Mouse (Mus musculus) hindbrain, embryonic 15.5 days (tissue): ENCODE data around the gene Mdga2. TPM values are rescaled to one million over a fixed set of nuclear protein-coding genes. Genes with fewer than 3 reads are reported as not detected.

ENCODE experiments used
- ATAC-seq: fragments of 200-750 bp; cut with Nextera tagmentation; 2 replicates; pipeline ENCODE4 v1.8.0; 2017; ENCODE audit warnings: low read depth, moderate number of reproducible peaks, moderate TSS enrichment; ENCODE audit not compliant: low FRiP score
- H3K27ac ChIP-seq: fragments of 300-500 bp; sonication (generic); replicated peaks from 2 replicates; pipeline ENCODE4 v1.5.1; 2015; ENCODE audit warnings: mild to moderate bottlenecking, inconsistent platforms
- H3K27me3 ChIP-seq: fragments of 300-500 bp; sonication (generic); 2 replicates; pipeline ENCODE4 v1.6.1; 2015; ENCODE audit warnings: control low read depth, inconsistent platforms
- H3K36me3 ChIP-seq: fragments of 300-500 bp; sonication (generic); 2 replicates; pipeline ENCODE4 v1.6.1; 2015; ENCODE audit warnings: control low read depth, inconsistent platforms
- H3K4me1 ChIP-seq: fragments of 300-500 bp; sonication (generic); replicated peaks from 2 replicates; pipeline ENCODE4 v1.6.1; 2015; ENCODE audit warnings: control low read depth, inconsistent platforms
- H3K4me2 ChIP-seq: fragments of 300-500 bp; sonication (generic); 2 replicates; pipeline ENCODE4 v1.6.1; 2015; ENCODE audit warnings: moderate library complexity, mild to moderate bottlenecking, inconsistent platforms
- H3K4me3 ChIP-seq: fragments of 300-500 bp; sonication (generic); 2 replicates; pipeline ENCODE4 v1.5.1; 2015; ENCODE audit warnings: mild to moderate bottlenecking, inconsistent platforms
- H3K9ac ChIP-seq: fragments of 300-500 bp; sonication (generic); 2 replicates; pipeline ENCODE4 v1.6.1; 2015; ENCODE audit warnings: inconsistent platforms
- H3K9me3 ChIP-seq: fragments of 300-500 bp; sonication (generic); 2 replicates; pipeline ENCODE4 v1.6.1; 2016; ENCODE audit warnings: control low read depth, inconsistent platforms
- WGBS: fragments of 180-500 bp; shearing (Covaris S2); methylation state at CpG from one replicate; pipeline ENCODE4 v1.1.7; 2015; 5-methylcytosine and 5-hydroxymethylcytosine counted together
- polyA plus RNA-seq: library from polyadenylated mRNA; unstranded; fragments of >200 nt; fragmentation: Nextera tagmentation; extraction: Ambion mirVana; gene quantifications from 2 replicates; pipeline ENCODE4 v1.2.1, GENCODE M21; 2015

Mdga2 gene
- polyA plus RNA-seq, 1 experiment from 2014 or later = 35.5 TPM

GRCm38 (mm10) chr12:67041865-67042264, 180.5 kb downstream of the Mdga2 start:
- H3K27me3 ChIP-seq = no peaks in the 10 kb centered on the region
- no peak overlapping the region for H3K4me3 ChIP-seq
- no peak for ATAC-seq
- 0 out of 2 replicates have a peak, but pooled peaks cover 3% of the 10 kb centered on the region for H3K4me1 ChIP-seq
- H3K4me2 ChIP-seq = no peak overlapping the region
- H3K27ac ChIP-seq = no peak overlapping the region
- H3K9ac ChIP-seq = no peak overlapping the region
- WGBS = 90% methylated on average over 4 of the region's 4 CpGs
- H3K9me3 ChIP-seq = no peaks in the 10 kb centered on the region
- H3K36me3 ChIP-seq = no peaks in the 10 kb centered on the region

- Histone ChIP-seq H3K9me3 (no peaks in the 10 kb centered on the region), H3K4me2 (no peak overlapping the region), H3K4me1 (no peaks in the 10 kb centered on the region), H3K27me3 (no peaks in the 10 kb centered on the region), H3K4me3 (no peak overlapping the region), H3K27ac (no peak overlapping the region), H3K36me3 (no peaks in the 10 kb centered on the region), H3K9ac (no peak overlapping the region)
- WGBS = 86% methylated on average over 15 of the region's 15 CpGs
- ATAC-seq = no peak
These were observed 186.7 kb downstream of the Mdga2 start for GRCm38 (mm10) chr12:67035509-67036261.

GRCm38 (mm10) chr12:67017192-67017591, 205.2 kb downstream of the Mdga2 start:
- no peak for ATAC-seq
- 95% methylated on average over 3 of the region's 3 CpGs for WGBS
- H3K36me3 ChIP-seq = no peaks in the 10 kb centered on the region
- H3K9ac ChIP-seq = no peak overlapping the region
- no peak overlapping the region for H3K4me3 ChIP-seq
- H3K4me2 ChIP-seq = no peak overlapping the region
- no peaks in the 10 kb centered on the region for H3K9me3 ChIP-seq
- H3K4me1 ChIP-seq = no peaks in the 10 kb centered on the region
- no peak overlapping the region for H3K27ac ChIP-seq
- no peaks in the 10 kb centered on the region for H3K27me3 ChIP-seq

- Histone ChIP-seq H3K4me2 (no peak overlapping the region), H3K9ac (no peak overlapping the region), H3K36me3 (no peaks in the 10 kb centered on the region), H3K4me3 (no peak overlapping the region), H3K9me3 (no peaks in the 10 kb centered on the region), H3K4me1 (no peaks in the 10 kb centered on the region), H3K27ac (no peak overlapping the region), H3K27me3 (no peaks in the 10 kb centered on the region)
- no peak for ATAC-seq
- 50% methylated on average over 4 of the region's 4 CpGs for WGBS
These were observed 211.0 kb downstream of the Mdga2 start for GRCm38 (mm10) chr12:67011368-67011767.

- Histone ChIP-seq H3K4me3 (no peak overlapping the region), H3K4me1 (no peaks in the 10 kb centered on the region), H3K36me3 (no peaks in the 10 kb centered on the region), H3K27ac (no peak overlapping the region), H3K9ac (no peak overlapping the region), H3K9me3 (no peaks in the 10 kb centered on the region), H3K27me3 (no peaks in the 10 kb centered on the region), H3K4me2 (no peak overlapping the region)
- 85% methylated on average over 4 of the region's 4 CpGs for WGBS
- ATAC-seq = no peak
These were observed 212.0 kb downstream of the Mdga2 start for GRCm38 (mm10) chr12:67010318-67010717.

- H3K4me1 ChIP-seq = no peaks in the 10 kb centered on the region
- no peak overlapping the region for H3K4me2 ChIP-seq
- no peaks in the 10 kb centered on the region for H3K36me3 ChIP-seq
- 87% methylated on average over 3 of the region's 3 CpGs for WGBS
- H3K27ac ChIP-seq = no peak overlapping the region
- H3K9me3 ChIP-seq = no peaks in the 10 kb centered on the region
- H3K27me3 ChIP-seq = no peaks in the 10 kb centered on the region
- no peak overlapping the region for H3K9ac ChIP-seq
- ATAC-seq = no peak
- H3K4me3 ChIP-seq = no peak overlapping the region
These were observed 213.2 kb downstream of the Mdga2 start for GRCm38 (mm10) chr12:67009191-67009590.

- ATAC-seq = no peak
- 59% methylated on average over 3 of the region's 3 CpGs for WGBS
These were observed 268.2 kb downstream of the Mdga2 start for GRCm38 (mm10) chr12:66954129-66954528.

GRCm38 (mm10) chr12:66915741-66916140, 306.6 kb downstream of the Mdga2 start:
- Histone ChIP-seq H3K36me3 (no peaks in the 10 kb centered on the region), H3K27me3 (no peaks in the 10 kb centered on the region), H3K4me3 (no peak overlapping the region), H3K4me1 (no peaks in the 10 kb centered on the region), H3K27ac (no peak overlapping the region), H3K9me3 (no peaks in the 10 kb centered on the region), H3K4me2 (no peak overlapping the region), H3K9ac (no peak overlapping the region)
- ATAC-seq = no peak
- WGBS = 79% methylated on average over 5 of the region's 5 CpGs

More at GRCm38 (mm10) chr12:66954129-66954528, 268.2 kb downstream of the Mdga2 start:
- Histone ChIP-seq H3K27ac (no peak overlapping the region), H3K4me2 (no peak overlapping the region), H3K4me1 (no peaks in the 10 kb centered on the region), H3K4me3 (no peak overlapping the region), H3K9me3 (no peaks in the 10 kb centered on the region), H3K36me3 (no peaks in the 10 kb centered on the region), H3K27me3 (no peaks in the 10 kb centered on the region), H3K9ac (no peak overlapping the region)

- WGBS = 73% methylated on average over 4 of the region's 4 CpGs
- no peaks in the 10 kb centered on the region for H3K9me3 ChIP-seq
- no peak overlapping the region for H3K4me2 ChIP-seq
- H3K27ac ChIP-seq = no peak overlapping the region
- no peak overlapping the region for H3K9ac ChIP-seq
- H3K27me3 ChIP-seq = no peaks in the 10 kb centered on the region
- no peak for ATAC-seq
- H3K4me1 ChIP-seq = no peaks in the 10 kb centered on the region
- no peak overlapping the region for H3K4me3 ChIP-seq
- H3K36me3 ChIP-seq = no peaks in the 10 kb centered on the region
These were observed 323.0 kb downstream of the Mdga2 start for GRCm38 (mm10) chr12:66899366-66899765.

- no peak for ATAC-seq
- no peak overlapping the region for H3K4me3 ChIP-seq
- no peak overlapping the region for H3K4me2 ChIP-seq
These were observed 325.6 kb downstream of the Mdga2 start for GRCm38 (mm10) chr12:66896790-66897189.

GRCm38 (mm10) chr12:66890296-66890695, 332.1 kb downstream of the Mdga2 start:
- H3K27me3 ChIP-seq = no peaks in the 10 kb centered on the region
- no peaks in the 10 kb centered on the region for H3K9me3 ChIP-seq
- peaks cover 6% of the 10 kb centered on the region; the same call in 1 of the 2 replicates for H3K4me1 ChIP-seq
- WGBS = 79% methylated on average over 3 of the region's 3 CpGs
- ATAC-seq = no peak
- no peak overlapping the region for H3K9ac ChIP-seq
- H3K4me3 ChIP-seq = no peak overlapping the region
- H3K36me3 ChIP-seq = no peaks in the 10 kb centered on the region
- no peak overlapping the region for H3K27ac ChIP-seq
- H3K4me2 ChIP-seq = no peak overlapping the region

More at GRCm38 (mm10) chr12:66896790-66897189, 325.6 kb downstream of the Mdga2 start:
- Histone ChIP-seq H3K36me3 (no peaks in the 10 kb centered on the region), H3K27ac (no peak overlapping the region), H3K4me1 (no peaks in the 10 kb centered on the region), H3K9ac (no peak overlapping the region), H3K9me3 (no peaks in the 10 kb centered on the region), H3K27me3 (no peaks in the 10 kb centered on the region)
- WGBS = 98% methylated on average over 3 of the region's 3 CpGs

GRCm38 (mm10) chr12:66889276-66889675, 333.1 kb downstream of the Mdga2 start:
- Histone ChIP-seq H3K9me3 (no peaks in the 10 kb centered on the region), H3K4me2 (no peak overlapping the region), H3K27ac (no peak overlapping the region), H3K36me3 (no peaks in the 10 kb centered on the region), H3K9ac (no peak overlapping the region), H3K27me3 (no peaks in the 10 kb centered on the region), H3K4me3 (no peak overlapping the region), H3K4me1 (peaks cover 6% of the 10 kb centered on the region; the same call in 1 of the 2 replicates)
- WGBS = 54% methylated on average over 3 of the region's 3 CpGs
- no peak for ATAC-seq
